Mouse (Mus musculus) heart, adult 2 months (tissue): ENCODE results near the gene Abcc8. TPM values are rescaled to one million over a fixed set of nuclear protein-coding genes. Genes with fewer than 3 reads are reported as not detected.

Experiments used
- DNase-seq, 2 experiments: peaks; one replicate each; pipeline ENCODE4 v3.0.0; 2021
- H3K27ac ChIP-seq: fragments of 200-600 bp; 2 replicates; pipeline ENCODE4 v1.8.1; 2022
- H3K27me3 ChIP-seq: fragments of 200-500 bp; 2 replicates; pipeline ENCODE4 v1.6.1; 2012; ENCODE audit warnings: mild to moderate bottlenecking, low read length, inconsistent platforms, mixed read lengths; ENCODE audit not compliant: control insufficient read depth, insufficient read depth
- H3K36me3 ChIP-seq: fragments of 200-500 bp; 2 replicates; pipeline ENCODE4 v1.6.1; 2012; ENCODE audit warnings: low read length, inconsistent platforms; ENCODE audit not compliant: control insufficient read depth, insufficient read depth
- H3K4me1 ChIP-seq: fragments of 200-500 bp; 2 replicates; pipeline ENCODE4 v1.6.1; 2011; ENCODE audit warnings: low read length; ENCODE audit not compliant: control insufficient read depth, insufficient read depth
- H3K4me3 ChIP-seq: fragments of 200-600 bp; 2 replicates; pipeline ENCODE4 v1.8.1; 2022
- H3K79me2 ChIP-seq: fragments of 200-500 bp; replicated peaks from 2 replicates; pipeline ENCODE4 v1.6.1; 2012; ENCODE audit warnings: mild to moderate bottlenecking, inconsistent platforms, low read length, moderate library complexity, mixed read lengths; ENCODE audit not compliant: control insufficient read depth, insufficient read depth
- H3K9ac ChIP-seq: fragments of 200-500 bp; 2 replicates; pipeline ENCODE4 v1.6.1; 2012; ENCODE audit warnings: low read depth, mild to moderate bottlenecking, control low read depth, inconsistent platforms, low read length, mixed read lengths
- CTCF ChIP-seq: fragments of 200-600 bp; IDR thresholded peaks from 2 replicates; pipeline ENCODE4 v1.8.1; 2022; ENCODE audit warnings: antibody characterized with exemption, mild to moderate bottlenecking, moderate library complexity
- EP300 ChIP-seq: fragments of 200-500 bp; IDR thresholded peaks from 2 replicates; pipeline ENCODE4 v1.6.1; 2011; ENCODE audit warnings: low read depth, low read length, control low read depth; ENCODE audit not compliant: insufficient read depth
- POLR2A ChIP-seq: fragments of 200-500 bp; IDR thresholded peaks from 2 replicates; pipeline ENCODE4 v1.6.1; 2011; ENCODE audit warnings: mild to moderate bottlenecking, low read depth, low read length, control low read depth; ENCODE audit not compliant: insufficient read depth
- WGBS: fragments of 180-500 bp; shearing (Covaris S2); methylation state at CpG from one replicate; pipeline ENCODE4 v1.1.7; 2018; 5-methylcytosine and 5-hydroxymethylcytosine counted together
- intact Hi-C: fragments of 180-260 bp; cut with DNase I; formaldehyde crosslinking; loops from one replicate; pipeline ENCODE4 v1.15.1; 2025
- polyA plus RNA-seq: library from polyadenylated mRNA; depleted of rRNA; stranded (reverse); fragments of >200 nt; gene quantifications from 2 replicates; pipeline ENCODE4 v1.2.3, GENCODE M21; 2012; rRNA removed
- total RNA-seq, 2 experiments: library from RNA; stranded (reverse); gene quantifications; 2 replicates each; pipeline ENCODE4 v1.2.3; 2021

Gene Abcc8
- total and polyA plus RNA-seq, 3 experiments: 40.1 to 44.1 (median 42.5) TPM

DNA sequence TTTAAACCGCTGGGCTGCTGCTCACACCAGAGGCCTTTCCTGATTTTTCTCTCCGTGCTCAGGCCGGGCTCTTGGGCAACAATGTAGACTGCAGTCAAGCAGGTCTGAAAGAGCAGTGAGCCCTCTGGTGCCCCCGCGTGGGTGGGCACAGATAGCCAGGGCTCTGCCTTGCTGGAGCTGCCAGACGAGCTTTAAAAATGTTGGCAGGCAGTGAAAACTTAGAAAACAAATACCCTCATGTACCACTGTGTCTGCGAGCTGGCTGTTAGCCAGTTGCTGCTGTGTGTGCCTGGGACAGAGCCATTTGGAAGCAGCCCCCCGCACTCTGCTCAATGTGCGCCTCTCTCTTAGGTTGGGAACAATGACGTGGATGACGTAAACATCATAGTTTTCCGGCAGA lies 102.2 kb downstream of the Abcc8 start:
- Histone ChIP-seq H3K9ac (no peak overlapping the region), H3K79me2 (no peaks in the 10 kb centered on the region), H3K36me3 (no peaks in the 10 kb centered on the region), H3K27ac (no peak overlapping the region), H3K27me3 (no peaks in the 10 kb centered on the region), H3K4me1 (no peaks in the 10 kb centered on the region), H3K4me3 (no peak overlapping the region)
- intact Hi-C loops: no loop called here
- TF ChIP-seq EP300 (no peak), CTCF (no peak), POLR2A (no peak)
- WGBS: 88% methylated on average over 12 of the region's 12 CpGs
- no peak for DNase-seq

- Histone ChIP-seq H3K4me3 (no peak overlapping the region), H3K79me2 (no peaks in the 10 kb centered on the region), H3K9ac (no peak overlapping the region), H3K27ac (no peak overlapping the region), H3K36me3 (no peaks in the 10 kb centered on the region), H3K4me1 (no peaks in the 10 kb centered on the region), H3K27me3 (no peaks in the 10 kb centered on the region)
- 84% methylated on average over 7 of the region's 7 CpGs for WGBS
- no peak for TF ChIP-seq POLR2A
- no peak for TF ChIP-seq CTCF
- TF ChIP-seq EP300: no peak
- DNase-seq: no peak
- intact Hi-C loops: no loop called here
These were observed 103.0 kb downstream of the Abcc8 start for GRCm38 (mm10) chr7:46076844-46077243.

GRCm38 (mm10) chr7:46068831-46069230 lies 111.0 kb downstream of the Abcc8 start:
- Histone ChIP-seq H3K27ac (no peak overlapping the region), H3K27me3 (no peaks in the 10 kb centered on the region), H3K9ac (no peak overlapping the region), H3K4me3 (no peak overlapping the region), H3K79me2 (no peaks in the 10 kb centered on the region), H3K36me3 (no peaks in the 10 kb centered on the region), H3K4me1 (no peaks in the 10 kb centered on the region)
- no peak for TF ChIP-seq CTCF
- TF ChIP-seq POLR2A: no peak
- TF ChIP-seq EP300: no peak
- 92% methylated on average over 8 of the region's 8 CpGs for WGBS
- intact Hi-C loops: no loop called here
- DNase-seq: no peak

DNA sequence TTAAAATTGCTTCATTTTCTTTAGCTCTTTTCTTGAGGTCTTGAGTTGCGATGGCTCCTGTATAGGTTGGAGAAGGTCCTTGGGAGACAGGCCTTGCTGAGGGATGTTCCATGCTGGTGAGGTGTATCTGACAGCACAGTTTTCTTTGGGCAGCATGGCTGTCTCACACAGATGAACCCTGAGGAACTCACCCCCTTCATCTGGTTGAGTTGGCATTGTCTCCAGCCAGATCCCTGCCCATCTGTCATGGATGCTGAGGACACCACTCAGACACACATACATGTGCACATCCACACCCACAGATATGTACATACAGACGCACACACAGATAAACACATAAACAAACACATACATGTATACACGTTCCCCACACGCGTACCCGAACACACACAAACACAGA lies 116.5 kb downstream of the Abcc8 start:
- Histone ChIP-seq H3K27me3 (no peaks in the 10 kb centered on the region), H3K27ac (no peak overlapping the region), H3K4me3 (no peak overlapping the region), H3K36me3 (no peaks in the 10 kb centered on the region), H3K4me1 (no peaks in the 10 kb centered on the region), H3K9ac (no peak overlapping the region), H3K79me2 (no peaks in the 10 kb centered on the region)
- DNase-seq: no peak
- intact Hi-C loops: no loop called here
- TF ChIP-seq CTCF (no peak), EP300 (no peak), POLR2A (no peak)
- WGBS: 97% methylated on average over 6 of the region's 6 CpGs

DNA sequence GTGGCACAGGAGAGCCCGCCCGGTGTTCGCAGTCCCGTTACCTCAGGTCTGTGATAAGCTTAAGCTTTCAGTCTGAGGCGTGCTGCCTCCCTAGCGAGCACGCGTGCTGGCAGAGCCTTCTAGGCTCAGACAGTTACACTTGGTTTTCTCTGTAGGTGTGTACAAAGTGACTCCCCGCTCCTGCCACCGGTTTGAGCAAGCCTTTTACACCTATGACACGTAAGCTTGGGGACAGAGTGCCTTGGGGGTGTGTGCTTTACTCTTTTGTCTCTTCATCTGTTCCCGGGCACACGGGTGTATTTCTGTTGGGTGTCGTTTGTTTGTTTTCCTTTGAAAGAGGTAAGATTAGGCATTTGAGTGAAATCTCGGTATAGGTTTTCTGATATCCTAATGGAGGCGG lies 118.2 kb downstream of the Abcc8 start:
- Histone ChIP-seq H3K9ac (no peak overlapping the region), H3K79me2 (no peaks in the 10 kb centered on the region), H3K27ac (no peak overlapping the region), H3K4me3 (no peak overlapping the region), H3K27me3 (no peaks in the 10 kb centered on the region), H3K36me3 (no peaks in the 10 kb centered on the region), H3K4me1 (no peaks in the 10 kb centered on the region)
- WGBS: 96% methylated on average over 16 of the region's 16 CpGs
- no peak for DNase-seq
- intact Hi-C loops: no loop called here
- TF ChIP-seq CTCF (no peak), EP300 (no peak), POLR2A (no peak)

DNA sequence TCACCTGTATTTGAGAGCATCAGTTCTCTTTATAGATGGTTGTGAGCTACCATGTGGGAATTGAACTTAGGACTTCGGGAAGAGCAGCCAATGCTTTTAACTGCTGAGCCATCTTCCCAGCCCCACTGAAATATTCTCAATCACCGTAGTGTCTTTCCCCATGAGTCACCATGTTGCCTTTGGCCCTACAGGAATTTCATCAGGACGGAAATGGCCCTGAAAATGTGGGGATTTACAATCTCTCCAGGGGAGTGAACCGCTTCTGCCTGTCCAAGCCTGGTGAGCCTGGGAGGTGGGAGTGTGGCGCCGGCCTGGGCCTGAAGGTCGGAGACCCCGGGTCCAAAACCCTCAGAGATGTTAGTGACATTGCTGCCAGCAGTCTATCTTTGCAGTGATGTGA lies 119.1 kb downstream of the Abcc8 start:
- H3K36me3 ChIP-seq: no peaks in the 10 kb centered on the region
- intact Hi-C loops: no loop called here
- no peaks in the 10 kb centered on the region for H3K4me1 ChIP-seq
- H3K79me2 ChIP-seq: no peaks in the 10 kb centered on the region
- H3K27ac ChIP-seq: no peak overlapping the region
- H3K27me3 ChIP-seq: no peaks in the 10 kb centered on the region
- H3K4me3 ChIP-seq: no peak overlapping the region
- H3K9ac ChIP-seq: no peak overlapping the region
- WGBS: 94% methylated on average over 8 of the region's 8 CpGs
- no peak for DNase-seq
- no peak for TF ChIP-seq CTCF
- no peak for TF ChIP-seq EP300
- TF ChIP-seq POLR2A: no peak

- TF ChIP-seq CTCF (no peak), POLR2A (no peak), EP300 (no peak)
- peak in 1 of 2 experiments; percentile 20 for DNase-seq
- Histone ChIP-seq H3K4me3 (no peak overlapping the region), H3K27ac (no peak overlapping the region), H3K36me3 (no peaks in the 10 kb centered on the region), H3K9ac (no peak overlapping the region), H3K27me3 (no peaks in the 10 kb centered on the region), H3K79me2 (no peaks in the 10 kb centered on the region), H3K4me1 (no peaks in the 10 kb centered on the region)
- intact Hi-C loops: no loop called here
- 91% methylated on average over 11 of the region's 11 CpGs for WGBS
These were observed 121.0 kb downstream of the Abcc8 start for GRCm38 (mm10) chr7:46058882-46059281.

Other genes with a start within 250 kb of the Abcc8 start
- not detected for gene Abcc6, start 149.7 kb downstream of the Abcc8 start, total RNA-seq
- gene Abcc6, start 149.7 kb downstream of the Abcc8 start, polyA plus RNA-seq: 0.14 TPM in 1 of 2 replicates, not detected in the other
- gene Nomo1, start 146.3 kb downstream of the Abcc8 start, total RNA-seq: 10 to 100 TPM; 88.1 to 91.7 TPM
- gene Nomo1, start 146.3 kb downstream of the Abcc8 start, polyA plus RNA-seq: 49.1 and 65.2 TPM in 2 replicates
- 100 to 1,000 TPM; 111 to 123 TPM for gene Kcnj11, start 79.3 kb downstream of the Abcc8 start, total RNA-seq
- 110 and 182 TPM in 2 replicates for gene Kcnj11, start 79.3 kb downstream of the Abcc8 start, polyA plus RNA-seq
- gene Ush1c, start 58.5 kb upstream of the Abcc8 start, total RNA-seq: 1 to 10 TPM; 5.1 to 5.5 TPM
- 4.0 and 15.5 TPM in 2 replicates for gene Ush1c, start 58.5 kb upstream of the Abcc8 start, polyA plus RNA-seq
- gene Otog, start 61.0 kb upstream of the Abcc8 start, total RNA-seq: not detected
- 0.06 TPM in 1 of 2 replicates, not detected in the other for gene Otog, start 61.0 kb upstream of the Abcc8 start, polyA plus RNA-seq
- not detected for gene Myod1, start 196.4 kb upstream of the Abcc8 start, total RNA-seq
- not detected in 2 replicates for gene Myod1, start 196.4 kb upstream of the Abcc8 start, polyA plus RNA-seq
- under 1 TPM; 0.09 to 0.21 TPM for gene Kcnc1, start 216.5 kb upstream of the Abcc8 start, total RNA-seq
- 0.10 and 0.41 TPM in 2 replicates for gene Kcnc1, start 216.5 kb upstream of the Abcc8 start, polyA plus RNA-seq